Mouse (Mus musculus) colon, adult 2 months (tissue): ENCODE measurements around the gene Krt13. TPM values are rescaled to one million over a fixed set of nuclear protein-coding genes. Genes with fewer than 3 reads are reported as not detected.

Experiments used
- polyA plus RNA-seq: library from polyadenylated mRNA; depleted of rRNA; stranded (reverse); fragments of >200 nt; gene quantifications from 2 replicates; pipeline ENCODE4 v1.2.3, GENCODE M21; 2012; rRNA removed

Gene Krt13
- polyA plus RNA-seq: 0.08 and 0.31 TPM in 2 replicates

DNA sequence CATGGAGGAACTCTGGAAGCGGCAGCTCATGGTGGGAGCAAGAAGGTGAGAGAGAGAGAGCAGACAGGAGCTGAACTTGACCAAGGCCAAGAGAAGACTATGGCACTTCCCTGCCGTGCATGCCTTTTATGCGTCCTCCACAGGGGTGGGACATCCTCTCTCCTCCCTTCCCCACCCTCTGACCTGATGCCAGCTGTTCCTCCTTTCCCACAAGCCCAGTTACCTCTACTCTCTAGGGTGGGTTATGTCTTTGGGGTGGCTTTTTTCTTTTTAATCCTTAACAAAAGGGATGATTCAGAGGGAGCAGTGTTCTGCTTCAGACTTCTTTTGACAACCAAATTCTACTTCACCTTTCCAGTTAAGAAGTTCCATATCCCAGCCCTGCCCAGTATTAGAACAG, at the start of gene Krt13:
Gene Krt13, minus strand, starts transcription at position 101 of the 400 bp plus-strand sequence.

DNA sequence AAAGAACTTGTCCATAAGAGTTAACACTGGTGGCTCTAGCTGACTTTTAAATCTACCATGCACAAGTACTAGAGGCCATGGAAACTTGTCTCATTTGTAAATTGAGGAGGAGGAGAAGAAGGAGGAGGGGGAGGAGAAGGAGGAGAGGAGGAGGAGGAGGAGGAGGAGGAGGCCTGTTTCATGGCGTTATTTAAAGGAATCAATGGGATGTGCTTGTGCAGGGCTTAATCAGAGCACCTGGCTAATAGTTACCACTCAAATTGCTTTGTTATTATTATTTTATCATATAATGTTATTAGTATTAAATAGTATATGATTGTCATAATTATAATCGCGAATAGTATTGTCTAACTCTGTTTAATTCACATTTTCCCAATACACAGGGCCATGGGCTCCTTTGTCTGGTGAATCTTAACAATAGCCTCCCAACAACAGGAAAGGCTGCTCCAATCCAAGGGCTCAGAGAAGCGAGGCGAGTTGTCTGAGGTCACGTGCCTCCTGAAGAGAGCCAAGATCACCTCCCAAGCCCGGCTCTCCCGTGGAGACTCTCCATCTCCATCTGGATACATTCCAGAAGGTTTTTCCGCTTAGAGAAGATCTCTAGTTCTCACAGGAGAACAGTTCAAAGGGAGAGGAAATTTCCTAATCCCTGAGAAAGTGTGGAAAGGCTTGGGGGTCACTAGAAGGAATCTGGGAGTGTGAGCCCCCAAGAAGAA, 27.4 kb upstream of the Krt13 start, which contains the start of gene Krt19:
Gene Krt19, minus strand, starts transcription at position 51 of the 716 bp plus-strand sequence.

DNA sequence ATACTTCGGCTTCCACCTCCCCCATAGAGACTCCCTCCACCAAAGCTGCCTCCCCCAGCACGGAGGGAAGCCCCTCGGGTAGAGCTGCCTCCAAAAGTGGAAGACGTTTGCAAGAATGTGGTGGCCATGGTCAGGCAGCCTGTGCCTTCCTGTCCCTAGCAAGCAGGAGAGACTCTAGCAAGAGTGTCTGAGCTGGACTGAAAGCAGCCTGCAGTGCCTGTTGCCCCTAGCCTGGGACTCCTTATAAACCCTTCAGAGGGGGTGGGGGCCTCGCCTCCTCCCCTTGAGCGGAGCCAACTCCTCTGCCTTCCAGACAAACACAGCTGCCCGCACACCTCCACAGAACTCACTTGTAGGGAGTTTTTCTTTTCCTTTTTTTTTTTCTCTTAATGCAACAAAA, 14.4 kb upstream of the Krt13 start, which contains the start of gene Krt15:
Gene Krt15, minus strand, starts transcription at position 198 of the 400 bp plus-strand sequence.

DNA sequence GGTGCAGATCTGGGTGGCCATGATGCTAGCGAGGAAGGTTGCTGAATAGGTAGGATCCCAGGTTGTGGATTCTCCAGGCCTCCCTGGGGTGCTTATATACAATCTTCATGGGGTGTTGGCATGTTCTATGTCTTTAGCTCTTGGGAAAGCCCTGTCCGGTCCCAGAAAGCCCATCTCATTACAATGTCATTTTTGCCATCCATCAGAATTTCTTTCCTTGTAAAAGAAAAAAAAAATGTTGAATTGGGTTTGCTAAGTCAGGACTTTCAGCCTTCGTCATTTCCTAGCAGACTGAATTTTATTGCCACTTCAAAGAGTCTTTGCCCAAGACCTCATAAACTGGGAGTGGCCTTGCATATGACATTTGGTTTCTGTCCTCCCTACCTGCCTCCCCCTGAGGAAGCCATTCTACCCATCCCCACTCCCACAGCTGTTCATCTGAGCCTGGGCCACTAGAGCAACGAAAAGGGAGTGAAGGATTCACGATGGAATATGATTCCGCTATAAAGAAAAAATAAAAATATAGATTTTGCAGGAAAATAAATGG, 15.7 kb downstream of the Krt13 start, which contains the start of gene Krt36:
Gene Krt36, minus strand, starts transcription at position 51 of the 547 bp plus-strand sequence.

DNA sequence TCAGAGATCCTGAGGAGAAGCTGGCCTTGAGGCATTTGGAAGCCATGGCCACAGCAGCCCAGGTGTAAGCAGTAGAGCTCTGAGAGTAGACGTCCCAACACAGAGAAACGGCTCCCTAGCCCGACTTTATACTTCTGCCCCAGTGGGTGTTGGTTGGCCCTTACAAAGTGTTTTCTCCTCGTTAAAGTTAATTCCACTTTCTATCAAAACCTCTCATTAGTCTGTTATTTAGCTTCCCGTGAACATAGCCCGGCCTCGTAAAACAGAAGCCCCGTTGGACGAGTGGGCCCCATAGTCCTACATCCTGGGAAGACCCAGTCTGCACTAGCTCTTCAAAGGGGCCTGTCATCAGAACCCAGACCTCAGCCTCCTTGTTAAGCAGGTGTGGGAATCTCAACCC, 25.2 kb downstream of the Krt13 start, which contains the start of gene Krt35:
Gene Krt35, minus strand, starts transcription at position 101 of the 400 bp plus-strand sequence.

DNA sequence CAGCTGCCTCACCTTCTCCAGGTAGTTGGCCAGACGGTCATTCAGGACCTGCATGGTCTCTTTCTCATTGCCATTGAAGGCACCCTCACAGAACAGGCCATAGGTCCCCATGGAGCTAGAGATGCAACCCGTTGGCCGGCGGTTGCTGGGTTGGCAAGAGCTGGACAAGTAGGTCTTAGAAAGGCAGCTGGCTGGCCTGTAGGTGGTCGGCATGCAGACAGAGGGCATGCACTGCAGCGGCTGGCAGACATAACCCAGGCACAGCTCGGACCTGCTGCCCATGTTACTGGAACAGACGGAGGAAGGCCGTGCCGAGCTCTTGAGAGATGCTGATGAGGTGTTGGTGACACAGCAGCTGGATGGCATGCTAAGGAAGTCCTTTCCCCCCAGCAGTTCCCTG, 33.5 kb downstream of the Krt13 start, which contains the start of gene Krt32:
Gene Krt32, minus strand, starts transcription at position 366 of the 400 bp plus-strand sequence.

Other genes starting within 250 kb of the Krt13 start
- gene Krtap9-1, start 248.2 kb downstream of the Krt13 start, polyA plus RNA-seq: not detected in 2 replicates
- gene Gm11567, start 242.4 kb downstream of the Krt13 start, polyA plus RNA-seq: not detected in 2 replicates
- not detected in 2 replicates for gene Krtap31-1, start 213.6 kb downstream of the Krt13 start, polyA plus RNA-seq
- gene Gm11565, start 206.8 kb downstream of the Krt13 start, polyA plus RNA-seq: not detected in 2 replicates
- not detected in 2 replicates for gene Krtap31-2, start 185.3 kb downstream of the Krt13 start, polyA plus RNA-seq
- gene Krtap9-5, start 173.1 kb downstream of the Krt13 start, polyA plus RNA-seq: not detected in 2 replicates
- gene Krtap29-1, start 142.5 kb downstream of the Krt13 start, polyA plus RNA-seq: not detected in 2 replicates
- not detected in 2 replicates for gene Krtap16-1, start 135.0 kb downstream of the Krt13 start, polyA plus RNA-seq
- 0.32 TPM in 1 of 2 replicates, not detected in the other for gene Krtap17-1, start 127.6 kb downstream of the Krt13 start, polyA plus RNA-seq
- gene Krt33a, start 105.4 kb downstream of the Krt13 start, polyA plus RNA-seq: not detected in 2 replicates
- gene Krt33b, start 91.7 kb downstream of the Krt13 start, polyA plus RNA-seq: not detected in 2 replicates
- not detected in 2 replicates for gene Krt34, start 80.0 kb downstream of the Krt13 start, polyA plus RNA-seq
- gene Krt31, start 71.0 kb downstream of the Krt13 start, polyA plus RNA-seq: not detected in 2 replicates
- gene Krt32, start 33.3 kb downstream of the Krt13 start, polyA plus RNA-seq: not detected in 2 replicates
- gene Krt35, start 25.3 kb downstream of the Krt13 start, polyA plus RNA-seq: not detected in 2 replicates
- gene Krt36, start 15.9 kb downstream of the Krt13 start, polyA plus RNA-seq: 0.98 and 1.9 TPM in 2 replicates
- gene Krt15, start 14.4 kb upstream of the Krt13 start, polyA plus RNA-seq: 0.41 and 0.70 TPM in 2 replicates
- gene Krt19, start 27.1 kb upstream of the Krt13 start, polyA plus RNA-seq: 4,854 and 4,867 TPM in 2 replicates
- not detected in 2 replicates for gene Krt9, start 71.7 kb upstream of the Krt13 start, polyA plus RNA-seq
- gene Krt14, start 86.0 kb upstream of the Krt13 start, polyA plus RNA-seq: 1.2 and 1.8 TPM in 2 replicates
- 0.43 TPM in 1 of 2 replicates, not detected in the other for gene Krt16, start 127.3 kb upstream of the Krt13 start, polyA plus RNA-seq
- gene Krt17, start 139.5 kb upstream of the Krt13 start, polyA plus RNA-seq: 15.9 and 16.8 TPM in 2 replicates
- gene Krt42, start 148.3 kb upstream of the Krt13 start, polyA plus RNA-seq: 0.14 TPM in 1 of 2 replicates, not detected in the other
- gene Eif1, start 198.3 kb upstream of the Krt13 start, polyA plus RNA-seq: 95.0 and 110 TPM in 2 replicates
- gene Gast, start 212.8 kb upstream of the Krt13 start, polyA plus RNA-seq: not detected in 2 replicates
- 5.7 and 5.8 TPM in 2 replicates for gene Hap1, start 234.6 kb upstream of the Krt13 start, polyA plus RNA-seq